9 mouse cellular contexts compared by ENCODE assay signal in genomic region chr12:107978063-107978462, GRCm38 (mm10). TPM values are rescaled to one million over a fixed set of nuclear protein-coding genes. Genes with fewer than 3 reads are reported as not detected.
DNase-seq lines count a peak whose midpoint lies in the region; ATAC-seq and TF ChIP-seq lines count a peak whose summit lies in the region.
"Had no signal": no experiment of that assay in that cellular context is flagged by ENCODE, and none has a peak within 500 bp of the region (broad histone marks: within the 10 kb centered on the region; RNA-seq: fewer than 3 reads in every experiment).

No protein-coding gene starts in this region.

- DNase-seq in kidney, adult 8-10 months = no peak
- no peak for DNase-seq in forebrain, embryonic 10.5 days (ENCODE audit: extremely low spot score, low spot score)
- DNase-seq in adipocyte (ENCODE audit: low spot score) = no peak
- DNase-seq in urinary bladder, postnatal 14 days (ENCODE audit: low spot score) = no peak
- DNase-seq in embryo, embryonic 10 days (ENCODE audit: low spot score) = no peak
- DNase-seq: adrenal gland, postnatal 14 days had no signal

- H3K4me2 ChIP-seq in kidney, embryonic 14.5 days (replicated peaks; ENCODE audit: low read depth, low read length) = peak overlapping the region; percentile 38
- H3K4me2 ChIP-seq in limb, embryonic 12.5 days = peak overlapping the region; percentile 77

- peak overlapping the region; percentile 26; the same call in 1 of the 2 replicates for H3K27ac ChIP-seq in kidney, embryonic 14.5 days (ENCODE audit: low read depth, low read length)
- peak overlapping the region; percentile 98 for H3K27ac ChIP-seq in forebrain, embryonic 10.5 days
- peak overlapping the region; percentile 70 for H3K27ac ChIP-seq in limb, embryonic 12.5 days
- peak overlapping the region; percentile 89 for H3K27ac ChIP-seq in olfactory bulb, adult 2 months (ENCODE audit: insufficient read depth, low read depth, low read length)

- H3K27me3 ChIP-seq in kidney, embryonic 14.5 days (ENCODE audit: control insufficient read depth, insufficient read depth, low read length) = no peaks in the 10 kb centered on the region
- peaks cover 64% of the 10 kb centered on the region for H3K27me3 ChIP-seq in forebrain, embryonic 10.5 days (ENCODE audit: poor library complexity, severe bottlenecking)
- peaks cover 3% of the 10 kb centered on the region; the same call in 1 of the 2 replicates for H3K27me3 ChIP-seq in limb, embryonic 12.5 days

- peak overlapping the region; percentile 13; the same call in 1 of the 2 replicates for H3K9ac ChIP-seq in kidney, embryonic 14.5 days (ENCODE audit: low read depth, low read length)
- 0 out of 2 replicates have a peak overlapping the region, but pooled peaks have one; percentile 1 for H3K9ac ChIP-seq in limb, embryonic 12.5 days (replicated peaks)

- H3K36me3 ChIP-seq in kidney, embryonic 14.5 days (ENCODE audit: control insufficient read depth, insufficient read depth, low read length) = no peaks in the 10 kb centered on the region
- H3K36me3 ChIP-seq in forebrain, embryonic 10.5 days (replicated peaks) = no peaks in the 10 kb centered on the region
- H3K36me3 ChIP-seq in limb, embryonic 12.5 days = no peaks in the 10 kb centered on the region

- 6% methylated on average over 14 of the region's 14 CpGs for WGBS in kidney, embryonic 14.5 days
- 2% methylated on average over 14 of the region's 14 CpGs for WGBS in forebrain, embryonic 10.5 days
- 9% methylated on average over 14 of the region's 14 CpGs for WGBS in limb, embryonic 12.5 days
- 36% methylated on average over 14 of the region's 14 CpGs for WGBS in olfactory bulb, adult 2 months

- H3K4me1 ChIP-seq in kidney, embryonic 14.5 days (ENCODE audit: control insufficient read depth, insufficient read depth, low read length) = peaks cover 63% of the 10 kb centered on the region
- H3K4me1 ChIP-seq in forebrain, embryonic 10.5 days = peaks cover 100% of the 10 kb centered on the region
- peaks cover 92% of the 10 kb centered on the region for H3K4me1 ChIP-seq in limb, embryonic 12.5 days (replicated peaks)
- peaks cover 57% of the 10 kb centered on the region for H3K4me1 ChIP-seq in olfactory bulb, adult 2 months (ENCODE audit: control insufficient read depth, insufficient read depth, low read length)

- TF ChIP-seq POLR2A in olfactory bulb, adult 2 months (IDR thresholded peaks at IDR 0.05; ENCODE audit: insufficient read depth, low read depth, low read length) = no peak

- H3K4me3 ChIP-seq in kidney, embryonic 14.5 days (ENCODE audit: low read length) = peak overlapping the region; percentile 16
- H3K4me3 ChIP-seq in forebrain, embryonic 10.5 days = peak overlapping the region; percentile 53
- peak overlapping the region; percentile 22 for H3K4me3 ChIP-seq in limb, embryonic 12.5 days (replicated peaks)
- H3K4me3 ChIP-seq in olfactory bulb, adult 2 months (ENCODE audit: insufficient read depth, low read depth, low read length) = peak overlapping the region; percentile 12; the same call in 1 of the 2 replicates

- H3K9me3 ChIP-seq in kidney, embryonic 14.5 days (ENCODE audit: control insufficient read depth, low read length) = no peaks in the 10 kb centered on the region
- no peaks in the 10 kb centered on the region for H3K9me3 ChIP-seq in forebrain, embryonic 10.5 days
- no peaks in the 10 kb centered on the region for H3K9me3 ChIP-seq in limb, embryonic 12.5 days

- ATAC-seq in kidney, embryonic 14.5 days (ENCODE audit: low FRiP score, low TSS enrichment) = no peak
- no peak for ATAC-seq in limb, embryonic 12.5 days (ENCODE audit: insufficient number of reproducible peaks, insufficient read depth, low FRiP score, low TSS enrichment, low read depth)

- TF ChIP-seq CTCF in olfactory bulb, adult 2 months (IDR thresholded peaks at IDR 0.05; ENCODE audit: insufficient read depth, low read depth, low read length) = no peak

RNA-seq across cellular contexts. Expression of gene Bcl11b, which starts 25.3 kb away (rescaled TPM):
- 3.5 and 5.3 TPM in 2 replicates for polyA plus RNA-seq in kidney, embryonic 14.5 days (2014; fragmentation: Nextera tagmentation; extraction: Ambion mirVana)
- polyA plus RNA-seq in forebrain, embryonic 10.5 days (2016; fragmentation: Nextera tagmentation; extraction: Ambion mirVana) = 3.4 and 5.5 TPM in 2 replicates
- polyA plus RNA-seq in limb, embryonic 12.5 days (2016; fragmentation: Nextera tagmentation; extraction: Ambion mirVana) = 19.6 and 19.9 TPM in 2 replicates
- polyA plus RNA-seq in olfactory bulb, adult 2 months (2012; ENCODE audit: insufficient read depth, insufficient read length, low replicate concordance, missing spikeins) = 49.8 and 56.3 TPM in 2 replicates

Comparison
In these comparisons a context has a peak if more than half of its experiments do, and no peak if none do; other contexts are left out.
1. H3K27ac ChIP-seq: peak in every context shown above with its lines; median percentile 98 in forebrain, embryonic 10.5 days; 89 in olfactory bulb, adult 2 months; 70 in limb, embryonic 12.5 days; 26 in kidney, embryonic 14.5 days.